Mouse (Mus musculus) cerebellum, adult 18-20 months (tissue): Measurements from ENCODE around the gene Bmp8a.
"Not testable (repeated sequence)": the region's sequence is repeated elsewhere in the genome, so short reads cannot be mapped to it uniquely, and the experiment has no call there.

Source experiments
- DNase-seq, 2 experiments: peaks; one replicate each; pipeline ENCODE4 v3.0.0; 2021

The Bmp8a gene

DNA sequence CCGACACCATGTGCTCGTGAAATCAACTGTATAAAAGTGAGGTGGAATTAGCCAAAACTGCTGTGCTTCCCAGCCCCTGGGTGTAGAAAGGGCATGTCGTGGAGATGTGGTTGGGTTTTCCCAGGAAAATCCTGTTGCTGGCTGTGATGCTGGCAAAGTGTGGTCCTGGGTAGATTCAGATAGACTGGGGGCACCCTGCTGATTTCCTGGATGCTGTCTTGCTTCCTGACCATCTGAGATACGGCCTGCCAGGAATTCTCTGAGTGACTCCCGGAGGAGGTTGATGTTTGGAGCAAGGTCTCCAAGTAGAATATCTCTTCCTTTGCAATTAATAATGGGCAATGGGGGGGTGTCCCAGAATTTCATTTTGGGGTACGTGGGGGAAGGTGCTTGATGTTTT, 14.1 kb downstream of the Bmp8a start:
- DNase-seq: peak; percentile 31 to 39

DNA sequence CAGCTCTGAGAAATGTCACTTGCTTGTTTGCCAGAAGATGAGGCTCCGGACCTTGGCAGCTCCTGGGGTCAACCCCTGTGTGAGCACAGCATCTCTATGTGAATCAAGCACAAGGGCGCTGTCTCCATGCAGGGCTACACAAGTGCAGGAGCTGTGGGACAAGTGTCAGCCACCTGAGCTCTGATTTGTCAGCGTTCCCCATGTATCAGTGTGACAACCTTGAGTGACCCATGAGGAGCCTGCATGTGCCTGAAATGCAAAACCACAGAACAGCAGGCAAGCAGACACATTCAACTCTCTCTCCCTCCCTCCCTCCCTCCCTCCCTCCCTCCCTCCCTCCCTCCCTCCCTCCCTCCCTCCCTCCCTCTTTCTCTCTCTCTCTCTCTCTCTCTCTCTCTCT, 15.4 kb downstream of the Bmp8a start:
- no peak for DNase-seq

DNA sequence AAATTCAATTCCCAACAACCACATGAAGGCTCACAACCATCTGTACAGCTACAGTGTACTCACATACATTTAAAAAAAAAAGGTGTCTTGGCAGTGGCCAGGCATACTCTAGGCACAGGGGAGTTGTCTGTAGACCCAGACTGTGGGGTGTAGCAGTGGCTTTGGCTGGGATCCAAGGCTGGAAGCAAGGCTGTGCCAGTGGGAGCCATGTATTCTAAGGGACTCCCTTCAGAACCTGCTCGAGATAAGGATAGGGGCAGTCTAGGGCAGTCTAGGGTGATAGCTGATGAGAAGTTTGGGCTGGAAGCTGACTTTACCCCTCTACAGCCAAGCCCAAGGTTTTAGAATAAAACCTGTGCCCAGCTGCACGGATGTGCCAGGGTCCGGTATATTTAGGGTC, 17.0 kb downstream of the Bmp8a start:
- no peak for DNase-seq

DNA sequence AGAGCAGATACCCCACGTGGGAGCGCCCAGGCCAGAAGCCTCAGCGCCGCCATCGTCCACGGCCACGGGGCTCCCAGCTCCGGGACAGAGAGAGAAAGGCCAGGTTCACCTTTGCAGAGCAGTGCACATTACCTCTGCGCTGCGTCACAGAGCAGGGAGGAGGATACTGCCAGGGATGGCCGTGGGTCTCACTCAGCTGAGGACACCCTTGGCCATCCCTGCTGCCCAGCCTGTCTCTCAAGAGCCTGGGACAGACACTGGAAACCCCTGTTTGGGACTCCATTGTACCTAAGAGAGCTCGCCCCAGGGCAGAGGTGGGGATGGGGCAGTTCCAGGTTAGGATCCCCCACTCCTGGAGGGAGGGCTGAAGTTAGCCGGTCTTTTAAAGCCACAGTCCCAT, 19.5 kb downstream of the Bmp8a start, which contains the start of gene Oxct2a:
Gene Oxct2a (minus strand): TSS at position 101 of the 400 bp plus-strand sequence.
- DNase-seq: no peak

DNA sequence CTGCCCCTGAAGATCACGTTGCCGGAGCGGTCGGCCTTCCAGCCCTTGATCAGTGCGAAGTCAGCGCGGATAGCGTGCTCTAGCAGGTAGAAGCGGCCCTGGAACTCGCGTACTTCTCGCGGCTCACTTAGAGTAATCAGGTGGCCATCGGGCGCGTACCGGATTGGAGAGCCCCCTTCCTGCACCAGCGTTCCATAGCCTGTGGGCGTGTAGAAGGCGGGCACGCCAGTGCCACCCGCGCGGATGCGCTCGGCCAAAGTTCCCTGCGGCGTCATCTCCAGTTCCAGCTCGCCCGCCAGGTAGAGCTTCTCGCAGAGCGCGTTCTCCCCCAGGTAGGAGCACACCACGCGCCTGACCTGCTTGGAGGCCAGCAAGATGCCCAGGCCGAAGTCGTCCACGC, 20.1 kb downstream of the Bmp8a start:
- DNase-seq: not testable (repeated sequence)

DNA sequence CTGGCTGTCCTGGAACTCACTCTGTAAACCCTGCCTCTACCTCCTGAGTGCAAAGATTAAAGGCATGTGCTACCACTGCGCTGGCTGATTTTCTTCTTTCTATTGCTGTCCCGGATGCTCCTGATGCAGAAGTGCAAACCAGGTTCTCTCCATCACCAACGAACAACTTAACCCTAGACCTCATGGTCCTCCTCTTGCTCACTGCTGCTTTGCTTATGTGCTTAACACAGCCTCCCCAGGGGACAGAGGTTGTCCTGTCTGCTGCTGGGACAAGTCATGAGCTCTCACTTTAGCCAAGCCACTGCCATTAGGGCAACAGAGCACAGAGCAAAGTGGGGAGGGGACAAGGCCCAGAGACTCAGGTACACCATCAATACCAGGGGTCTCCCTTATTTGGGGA, 28.6 kb downstream of the Bmp8a start:
- DNase-seq: no peak

DNA sequence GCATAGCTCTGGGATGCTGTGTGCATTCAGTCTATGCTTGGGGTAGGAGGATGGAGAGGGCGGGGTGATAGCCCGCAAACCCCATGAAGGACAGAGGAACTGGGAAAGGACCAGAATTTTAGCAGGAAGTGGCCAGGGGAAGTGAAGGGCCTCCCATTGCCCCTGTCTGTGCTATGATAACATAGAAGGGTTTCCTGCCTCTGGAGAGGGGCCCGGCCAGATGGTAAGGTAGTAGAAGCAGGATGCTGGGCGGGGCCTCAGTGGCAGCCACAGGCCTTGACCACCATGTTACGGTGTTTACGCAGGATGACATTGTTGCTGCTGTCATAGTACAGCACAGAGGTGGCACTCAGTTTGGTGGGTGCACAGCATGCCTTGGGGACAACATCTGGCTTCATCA, 30.0 kb downstream of the Bmp8a start:
- DNase-seq: no peak

DNA sequence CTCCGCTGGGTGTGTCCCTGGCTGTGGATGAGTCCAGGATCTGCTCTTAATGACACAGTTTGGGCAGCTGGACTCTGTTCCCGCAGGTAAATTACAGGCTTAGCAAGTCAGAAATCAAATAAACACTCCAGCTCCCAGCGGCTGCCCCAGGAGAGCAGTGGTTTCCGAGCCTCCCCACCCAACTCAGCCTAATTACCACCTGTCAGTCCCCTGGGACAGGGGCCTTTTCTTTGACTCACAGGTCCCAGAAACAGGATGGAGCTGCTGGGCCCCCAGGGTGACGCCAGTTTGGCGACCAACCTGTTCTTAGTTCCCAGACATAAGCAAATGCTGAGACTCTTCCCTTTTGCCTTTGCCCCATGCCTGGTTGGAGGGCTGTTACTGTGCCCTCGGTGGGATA, 31.2 kb downstream of the Bmp8a start:
- DNase-seq: no peak

DNA sequence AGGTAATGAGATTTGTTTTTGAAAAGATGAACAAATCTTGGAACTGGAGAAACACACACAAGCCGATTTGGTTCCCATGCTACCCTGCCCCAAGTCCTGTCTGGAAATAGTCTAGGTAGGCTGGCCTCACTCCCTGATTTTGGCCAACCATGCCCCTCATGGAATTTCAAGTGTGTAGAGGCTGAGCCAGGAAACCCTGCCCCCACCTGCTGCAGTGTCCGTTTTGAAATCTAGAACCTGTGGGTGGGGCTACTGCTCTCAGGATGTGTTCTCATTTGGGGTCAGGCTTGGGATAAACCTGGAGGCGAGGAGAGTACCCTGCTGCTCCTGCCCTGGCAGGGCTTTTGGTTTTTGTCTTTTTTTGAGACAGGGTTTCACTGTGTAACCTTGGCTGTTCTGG, 34.8 kb downstream of the Bmp8a start:
- DNase-seq: no peak

DNA sequence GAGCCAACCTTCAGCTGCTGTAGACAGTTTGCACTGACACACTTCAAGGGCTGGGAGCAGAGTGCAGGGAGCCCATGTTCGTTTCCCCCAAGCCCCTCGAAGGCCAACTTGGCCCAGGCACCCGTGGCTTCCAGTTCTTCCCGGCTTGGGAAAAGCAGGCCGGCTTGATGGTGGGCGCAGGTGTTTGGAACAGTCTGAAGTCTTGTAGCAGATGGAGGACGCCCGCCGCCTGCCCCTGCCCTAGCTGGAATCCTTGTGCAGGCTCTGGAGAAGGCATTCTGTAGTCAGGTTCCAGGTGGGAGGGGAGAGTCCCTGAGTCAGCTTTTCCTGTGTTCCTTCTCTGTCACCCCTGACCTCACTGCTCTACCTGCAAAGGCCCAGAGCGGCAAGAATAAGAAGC, 36.1 kb downstream of the Bmp8a start:
- no peak for DNase-seq

DNA sequence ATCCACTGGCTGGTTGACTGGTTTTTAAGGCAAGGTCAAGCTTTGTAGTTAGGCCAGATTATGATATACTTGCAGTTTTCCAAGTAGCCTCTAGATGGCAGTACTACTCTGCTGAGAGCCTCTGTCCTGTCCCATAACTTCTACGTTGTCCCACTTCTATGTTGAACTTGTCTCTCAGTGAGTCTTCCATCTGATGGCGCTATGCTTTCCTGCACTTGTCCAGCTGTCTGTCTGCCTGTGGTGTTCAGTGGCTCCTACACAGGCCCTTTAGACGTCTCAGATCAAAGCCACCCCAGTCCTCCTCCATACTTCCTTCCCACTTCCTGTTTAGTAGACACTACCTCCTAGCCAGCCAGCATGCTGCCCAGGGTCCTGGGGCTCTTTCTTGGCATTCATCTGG, 37.3 kb downstream of the Bmp8a start:
- DNase-seq: peak; percentile 21 to 39

DNA sequence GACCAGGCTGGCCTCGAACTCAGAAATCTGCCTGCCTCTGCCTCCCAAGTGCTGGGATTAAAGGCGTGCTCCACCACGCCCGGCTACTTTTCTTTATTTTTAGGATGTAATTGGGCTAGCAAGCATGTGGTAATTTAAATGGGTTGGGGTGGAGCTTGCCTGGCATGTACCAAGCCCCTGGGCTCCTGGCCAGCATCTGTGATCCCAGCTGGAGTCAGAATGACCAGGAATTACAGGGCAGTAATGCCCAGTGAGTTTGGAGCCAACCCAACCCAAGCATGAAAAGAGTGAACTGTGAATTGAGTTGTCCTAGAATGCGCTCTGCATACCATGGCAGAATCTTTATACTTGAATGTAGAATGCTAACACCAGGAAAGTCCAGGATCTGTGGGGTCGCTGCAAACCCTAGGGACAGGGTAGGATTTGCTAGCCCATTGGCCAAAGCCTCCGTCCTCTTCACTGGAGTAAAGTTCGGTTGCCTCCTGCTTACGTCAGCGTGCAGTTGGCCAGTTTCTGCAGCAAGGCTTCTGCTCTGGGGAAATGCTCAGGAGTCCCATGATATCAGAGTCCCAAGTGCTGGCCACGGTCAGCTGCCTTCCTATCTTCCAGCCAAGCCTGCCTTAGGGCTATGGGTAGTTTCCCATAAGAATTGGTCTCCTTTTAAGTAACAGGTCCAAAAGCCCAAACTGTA, 43.9 kb downstream of the Bmp8a start:
- peak; percentile 50 to 51 for DNase-seq

DNA sequence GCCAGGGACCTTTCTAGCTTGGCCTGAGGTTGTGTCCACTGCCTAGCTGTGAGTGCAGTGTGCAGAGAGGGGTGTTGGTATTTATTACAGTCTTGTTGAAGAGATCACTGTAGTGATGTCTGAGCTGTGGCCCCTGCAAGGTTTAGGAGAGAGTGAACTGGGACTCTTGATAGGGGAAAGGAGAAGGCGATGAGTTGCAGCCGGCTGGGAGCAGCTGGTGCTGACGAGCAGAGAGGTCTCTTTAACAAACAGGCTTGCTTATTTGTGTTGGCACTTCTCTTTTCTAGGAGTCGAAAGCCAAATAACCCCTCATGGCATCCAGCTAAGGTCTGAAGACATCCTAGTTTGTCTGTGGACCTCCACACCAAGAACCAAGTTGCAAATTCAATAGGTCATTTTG, 44.8 kb downstream of the Bmp8a start:
- DNase-seq: no peak

DNA sequence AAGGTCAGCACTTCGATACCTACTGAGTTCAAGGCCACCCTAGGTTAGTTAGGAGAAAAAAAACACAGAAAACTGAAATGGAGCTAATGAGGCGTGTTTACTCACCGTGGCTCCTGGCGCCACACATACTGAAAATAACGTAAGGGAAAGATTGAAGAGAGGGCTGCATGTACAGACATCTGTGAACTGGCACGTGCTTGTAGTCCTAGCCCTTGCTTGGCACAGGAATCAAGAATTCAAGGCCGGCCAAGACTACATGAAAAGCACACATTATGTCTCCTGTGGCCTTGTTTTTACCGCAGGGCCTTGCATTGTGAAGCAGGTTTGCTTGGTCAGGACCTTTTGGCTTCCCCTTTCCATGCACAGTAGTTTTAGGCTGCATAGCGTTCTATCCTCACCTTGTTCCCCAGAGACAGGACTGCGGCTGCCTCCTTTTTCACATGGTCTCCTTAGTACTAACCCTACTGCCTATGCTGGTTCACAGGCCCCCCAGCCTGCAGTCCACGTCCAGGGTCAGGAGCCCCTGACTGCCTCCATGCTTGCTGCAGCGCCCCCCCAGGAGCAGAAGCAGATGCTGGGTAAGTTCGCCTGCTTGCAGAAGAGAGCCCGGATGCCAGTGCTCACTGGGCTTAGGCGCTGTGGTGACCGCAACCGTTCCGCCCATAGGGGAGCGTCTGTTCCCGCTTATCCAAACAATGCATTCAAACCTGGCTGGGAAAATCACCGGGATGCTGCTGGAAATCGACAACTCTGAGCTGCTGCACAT, 45.7 kb downstream of the Bmp8a start:
- DNase-seq: no peak

DNA sequence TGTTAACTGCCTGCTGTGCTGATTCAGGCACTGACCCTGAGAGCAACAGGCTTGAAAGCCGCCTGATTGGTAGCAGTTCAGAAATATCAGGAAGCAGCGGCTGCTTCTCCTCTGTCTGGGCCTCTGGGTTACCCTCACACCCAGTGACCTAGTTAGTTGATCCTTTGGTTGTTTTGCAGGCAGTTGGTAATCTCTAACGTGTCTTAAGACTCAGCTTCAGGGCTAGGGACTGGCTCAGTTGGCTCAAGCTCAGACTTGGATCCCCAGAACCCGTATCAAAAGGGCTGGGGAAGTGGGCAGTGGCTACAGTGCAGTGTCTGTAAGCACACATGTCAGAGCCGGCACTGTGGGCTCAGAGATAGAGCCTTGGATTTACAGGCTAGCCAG, 46.9 kb downstream of the Bmp8a start:
- no peak for DNase-seq

DNA sequence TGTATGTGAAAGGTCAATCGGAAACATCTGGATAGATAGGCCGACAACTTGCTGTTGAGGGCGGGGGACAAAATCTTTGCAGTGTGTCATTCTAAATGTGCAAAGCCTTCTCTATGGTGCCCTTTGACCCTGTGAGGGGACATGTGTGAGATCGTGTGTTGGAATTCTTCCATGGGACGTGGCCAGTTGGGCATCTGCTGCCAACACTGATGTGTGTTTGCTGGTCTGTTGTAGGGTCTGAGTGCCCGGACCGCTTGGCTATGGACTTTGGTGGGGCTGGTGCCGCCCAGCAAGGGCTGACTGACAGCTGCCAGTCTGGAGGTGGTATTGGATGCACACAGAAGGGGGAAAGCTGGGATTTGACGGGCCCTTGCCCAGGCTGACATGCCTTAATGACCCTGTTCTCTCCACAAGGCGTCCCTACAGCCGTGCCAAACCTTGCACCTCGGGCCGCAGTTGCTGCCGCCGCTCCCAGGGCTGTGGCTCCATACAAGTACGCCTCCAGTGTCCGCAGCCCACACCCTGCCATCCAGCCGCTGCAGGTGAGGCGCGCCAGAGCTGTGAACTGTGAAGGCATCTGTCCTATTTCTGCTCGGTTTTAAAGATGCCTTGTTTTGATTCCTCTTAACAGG, 47.4 kb downstream of the Bmp8a start:
- no peak for DNase-seq

DNA sequence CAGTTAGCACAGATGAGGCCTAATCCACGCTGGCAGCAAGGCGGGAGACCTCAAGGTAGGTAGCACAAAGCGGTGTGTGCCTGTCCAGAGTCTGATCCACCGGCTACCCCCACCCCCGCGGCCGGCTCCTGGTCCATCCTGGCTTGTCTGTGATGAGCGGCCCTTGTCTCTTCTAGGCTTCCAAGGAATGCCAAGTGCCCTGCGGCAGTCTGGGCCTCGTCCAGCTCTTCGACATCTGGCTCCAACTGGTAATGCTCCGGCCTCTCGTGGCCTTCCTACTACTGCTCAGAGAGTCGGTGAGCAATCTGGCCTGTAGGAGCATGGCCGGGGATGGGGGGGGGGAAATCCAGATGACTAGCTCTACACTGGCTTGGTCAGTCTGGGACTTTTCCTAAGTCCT, 48.0 kb downstream of the Bmp8a start:
- DNase-seq: not testable (repeated sequence)

DNA sequence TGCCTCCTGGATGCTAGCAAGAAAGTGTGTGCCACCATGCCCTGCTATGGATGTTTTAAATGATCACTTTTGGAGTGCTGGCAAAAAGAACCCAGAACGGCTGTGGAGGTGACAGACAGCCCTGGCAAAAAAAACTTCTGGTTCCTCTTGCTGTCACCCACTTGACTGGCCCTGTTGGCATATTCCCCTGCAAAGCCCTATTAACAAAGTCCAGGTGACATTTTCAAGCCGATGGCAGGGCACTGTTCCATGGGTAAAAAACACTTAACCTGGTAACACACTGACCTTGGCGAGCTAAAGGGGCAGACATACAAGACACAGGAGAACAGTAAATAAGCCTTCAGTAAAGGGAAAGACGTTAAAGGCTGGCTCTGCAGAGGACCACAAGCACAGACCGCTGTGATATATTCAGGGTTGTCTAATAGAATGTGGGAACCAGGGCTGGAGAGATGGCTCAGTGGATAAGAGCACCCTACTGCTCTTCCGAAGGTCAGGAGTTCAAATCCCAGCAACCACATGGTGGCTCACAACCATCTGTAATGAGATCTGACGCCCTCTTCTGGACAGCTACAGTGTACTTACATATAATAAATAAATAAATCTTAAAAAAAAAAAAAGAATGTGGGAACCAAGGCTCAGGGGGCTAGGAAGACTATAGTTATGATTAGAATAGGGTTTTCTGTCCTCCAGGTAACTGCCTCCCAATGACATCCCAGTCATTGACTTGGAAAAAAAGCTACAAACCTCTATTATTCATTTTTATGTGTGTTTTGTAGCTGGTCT, 49.2 kb downstream of the Bmp8a start:
- no peak for DNase-seq

DNA sequence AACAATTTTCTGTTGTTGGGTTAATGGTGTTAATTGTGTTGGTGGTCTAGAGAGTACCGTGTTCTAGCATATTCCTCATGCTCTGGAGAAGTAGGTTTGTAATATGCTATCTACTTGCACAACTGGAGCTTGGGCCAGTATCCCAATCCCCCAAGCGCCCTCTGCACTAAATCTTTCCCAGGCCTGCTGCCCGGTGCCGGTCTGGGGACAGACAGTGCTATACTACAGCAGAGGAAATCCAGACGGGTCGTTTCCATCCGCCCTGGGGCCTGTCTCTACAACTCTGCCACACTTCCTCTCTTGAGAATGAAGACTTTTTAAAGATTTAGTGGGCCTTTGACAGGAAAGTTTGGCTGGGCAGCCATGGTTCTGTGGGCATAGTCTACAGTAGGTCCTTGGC, 50.1 kb downstream of the Bmp8a start:
- no peak for DNase-seq

DNA sequence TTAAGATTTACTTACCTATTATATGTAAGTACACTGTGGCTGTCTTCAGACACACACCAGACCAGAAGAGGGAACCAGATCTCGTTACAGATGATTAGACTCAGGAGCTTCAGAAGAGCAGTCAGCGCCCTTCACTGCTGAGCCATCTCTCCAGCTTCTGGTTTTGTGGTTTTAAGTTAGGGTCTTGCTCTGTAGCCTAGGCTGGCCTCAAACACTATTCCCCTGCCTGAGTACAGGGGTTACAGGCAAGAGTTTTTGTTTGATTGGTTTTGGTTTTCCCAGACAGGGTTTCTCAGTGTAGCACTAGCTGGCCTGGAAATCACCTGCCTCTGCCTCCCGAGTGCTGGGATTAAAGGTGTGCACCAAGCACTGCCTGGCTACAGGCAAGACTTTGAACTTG, 50.7 kb downstream of the Bmp8a start:
- DNase-seq: no peak

DNA sequence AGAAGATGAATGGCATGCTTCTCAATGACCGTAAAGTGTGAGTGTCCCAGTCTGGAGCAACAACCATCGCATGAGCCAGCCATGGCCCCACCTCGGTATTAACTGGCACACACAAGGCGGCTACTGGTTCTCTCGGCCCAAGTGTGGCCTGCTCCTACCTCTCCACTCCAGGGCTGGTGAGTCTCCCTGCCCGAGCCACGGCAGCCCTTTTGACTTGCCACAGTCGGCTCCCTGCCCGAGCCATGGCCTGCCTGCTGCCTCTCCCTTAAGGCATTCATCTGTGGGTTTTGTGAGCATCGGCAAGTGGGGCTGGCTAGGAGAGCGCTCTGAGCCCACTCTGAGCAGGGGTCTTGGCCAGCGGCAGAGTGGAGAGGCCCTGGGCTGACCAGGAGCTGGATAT, 54.0 kb downstream of the Bmp8a start:
- no peak for DNase-seq

DNA sequence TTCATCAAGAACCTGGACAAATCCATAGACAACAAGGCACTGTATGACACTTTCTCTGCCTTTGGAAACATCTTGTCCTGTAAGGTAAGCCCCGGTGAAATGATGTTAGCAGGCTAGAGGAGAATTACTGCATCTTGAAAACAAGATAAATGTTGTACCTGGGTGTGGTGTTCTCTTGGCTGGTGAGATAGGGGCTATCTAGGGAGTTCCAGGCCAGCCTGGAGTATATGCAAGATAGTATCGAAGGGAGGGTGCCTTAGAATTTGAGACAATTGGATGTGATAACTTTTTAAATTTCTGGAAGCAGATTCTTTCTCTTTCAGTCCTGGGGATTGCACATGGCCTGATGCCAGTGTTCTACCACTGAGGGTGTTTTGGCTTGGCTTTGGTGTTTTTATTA, 56.3 kb downstream of the Bmp8a start:
- DNase-seq: no peak
